Mouse (Mus musculus) embryonic fibroblast, embryonic 13.5 days (primary cell): ENCODE results near the gene Smpd3. TPM values are rescaled to one million over a fixed set of nuclear protein-coding genes. Genes with fewer than 3 reads are reported as not detected.

ENCODE experiments used
- H3K27ac ChIP-seq: 2 replicates; pipeline ENCODE4 v1.5.1; 2012; ENCODE audit warnings: low read length, control low read depth, inconsistent platforms; ENCODE audit not compliant: insufficient read depth
- H3K4me1 ChIP-seq: 2 replicates; pipeline ENCODE4 v1.6.1; 2011; ENCODE audit warnings: low read length; ENCODE audit not compliant: control insufficient read depth, insufficient read depth
- H3K4me3 ChIP-seq: 2 replicates; pipeline ENCODE4 v1.5.1; 2011; ENCODE audit warnings: mild to moderate bottlenecking, control low read depth, low read length; ENCODE audit not compliant: insufficient read depth
- CTCF ChIP-seq: IDR thresholded peaks from 2 replicates; pipeline ENCODE4 v1.5.1; 2011; ENCODE audit warnings: mild to moderate bottlenecking, control low read depth, low read length, moderate library complexity, borderline replicate concordance; ENCODE audit not compliant: insufficient read depth
- POLR2A ChIP-seq: IDR thresholded peaks from 2 replicates; pipeline ENCODE4 v1.6.1; 2011; ENCODE audit warnings: low read depth, mild to moderate bottlenecking, control low read depth, low read length, moderate library complexity
- polyA plus RNA-seq: library from polyadenylated mRNA; stranded (reverse); fragments of >200 nt; gene quantifications from 2 replicates; pipeline ENCODE4 v1.2.4, GENCODE M21; 2011; ENCODE audit warnings: low read depth; ENCODE audit not compliant: missing spikeins, insufficient read length

The Smpd3 gene
- polyA plus RNA-seq, 1 experiment = 0.37 TPM

- H3K27ac ChIP-seq = no peak overlapping the region
- TF ChIP-seq CTCF (no peak), POLR2A (no peak)
- H3K4me1 ChIP-seq = no peaks in the 10 kb centered on the region
- H3K4me3 ChIP-seq = no peak overlapping the region
Observed at GRCm38 (mm10) chr8:106299686-106300085, 38.1 kb downstream of the Smpd3 start.

- Histone ChIP-seq H3K4me1 (no peaks in the 10 kb centered on the region), H3K27ac (no peak overlapping the region), H3K4me3 (no peak overlapping the region)
- TF ChIP-seq POLR2A = no peak
- no peak for TF ChIP-seq CTCF
Observed at GRCm38 (mm10) chr8:106298846-106299245, 38.9 kb downstream of the Smpd3 start.

- Histone ChIP-seq H3K27ac (no peak overlapping the region), H3K4me1 (no peaks in the 10 kb centered on the region), H3K4me3 (no peak overlapping the region)
- no peak for TF ChIP-seq POLR2A
- TF ChIP-seq CTCF = no peak
Observed at GRCm38 (mm10) chr8:106298261-106298660, 39.5 kb downstream of the Smpd3 start.

- TF ChIP-seq POLR2A (no peak), CTCF (no peak)
- Histone ChIP-seq H3K27ac (no peak overlapping the region), H3K4me3 (no peak overlapping the region), H3K4me1 (no peaks in the 10 kb centered on the region; the same call in 1 of the 2 replicates)
Observed at GRCm38 (mm10) chr8:106292484-106293396, 45.0 kb downstream of the Smpd3 start.

GRCm38 (mm10) chr8:106289464-106289863 is 48.3 kb downstream of the Smpd3 start:
- Histone ChIP-seq H3K27ac (no peak overlapping the region), H3K4me1 (no peaks in the 10 kb centered on the region; the same call in 1 of the 2 replicates), H3K4me3 (no peak overlapping the region)
- TF ChIP-seq CTCF = no peak
- TF ChIP-seq POLR2A = no peak

GRCm38 (mm10) chr8:106288732-106289131 is 49.1 kb downstream of the Smpd3 start:
- Histone ChIP-seq H3K4me1 (no peaks in the 10 kb centered on the region; the same call in 1 of the 2 replicates), H3K4me3 (no peak overlapping the region), H3K27ac (no peak overlapping the region)
- TF ChIP-seq POLR2A = no peak
- TF ChIP-seq CTCF = no peak

- H3K27ac ChIP-seq = no peak overlapping the region
- H3K4me3 ChIP-seq = no peak overlapping the region
- TF ChIP-seq POLR2A = no peak
- TF ChIP-seq CTCF = no peak
- H3K4me1 ChIP-seq = no peaks in the 10 kb centered on the region
Observed at GRCm38 (mm10) chr8:106287445-106287844, 50.3 kb downstream of the Smpd3 start.

- no peak overlapping the region for H3K4me3 ChIP-seq
- no peak overlapping the region for H3K27ac ChIP-seq
- TF ChIP-seq POLR2A = no peak
- peaks cover 5% of the 10 kb centered on the region for H3K4me1 ChIP-seq
Observed at GRCm38 (mm10) chr8:106280844-106281243, 56.9 kb downstream of the Smpd3 start.

- Histone ChIP-seq H3K4me3 (no peak overlapping the region), H3K4me1 (peaks cover 5% of the 10 kb centered on the region), H3K27ac (no peak overlapping the region)
- TF ChIP-seq CTCF = no peak
- no peak for TF ChIP-seq POLR2A
Observed at GRCm38 (mm10) chr8:106280154-106280553, 57.6 kb downstream of the Smpd3 start.

- H3K4me1 ChIP-seq = peaks cover 5% of the 10 kb centered on the region
- no peak overlapping the region for H3K4me3 ChIP-seq
- no peak overlapping the region for H3K27ac ChIP-seq
- no peak for TF ChIP-seq CTCF
- no peak for TF ChIP-seq POLR2A
Observed at GRCm38 (mm10) chr8:106278367-106279042, 59.3 kb downstream of the Smpd3 start.
